Mouse (Mus musculus) Muller cell, postnatal 12 days (primary cell): ENCODE results near the gene Trim40.
A peak's percentile ranks its signal among the peaks of the same experiment; 100 is the strongest.
"Not testable (repeated sequence)": the region's sequence is repeated elsewhere in the genome, so short reads cannot be mapped to it uniquely, and the experiment has no call there.

Experiments used
- DNase-seq: peaks from one replicate; pipeline ENCODE4 v3.0.0-alpha.2; 2015; ENCODE audit errors: inconsistent ontology term

The Trim40 gene

GRCm38 (mm10) chr17:36893387-36893786 lies 3.5 kb upstream of the Trim40 start:
- DNase-seq, result no peak

GRCm38 (mm10) chr17:36892362-36892761 lies 2.4 kb upstream of the Trim40 start:
- peak; percentile 32 for DNase-seq

DNA sequence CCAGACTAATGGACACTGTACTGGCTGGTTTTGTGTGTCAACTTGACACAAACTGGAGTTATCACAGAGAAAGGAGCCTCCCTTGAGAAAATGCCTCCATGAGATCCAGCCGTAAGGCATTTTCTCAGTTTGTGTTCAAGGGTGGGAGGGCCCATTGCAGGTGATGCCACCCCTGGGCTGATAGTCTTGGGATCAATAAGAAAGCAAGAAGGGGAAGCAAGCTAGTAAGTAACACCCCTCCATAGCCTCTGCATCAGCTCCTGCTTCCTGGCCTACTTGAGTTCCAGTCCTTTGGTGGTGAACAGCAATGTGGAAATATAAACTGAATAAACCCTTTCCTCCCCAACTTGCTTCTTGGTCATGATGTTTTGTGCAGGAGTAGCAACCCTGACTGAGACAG lies 1.6 kb upstream of the Trim40 start:
- DNase-seq, result not testable (repeated sequence)

- DNase-seq, result no peak
Measured at GRCm38 (mm10) chr17:36885132-36885790, 4.7 kb downstream of the Trim40 start.

GRCm38 (mm10) chr17:36883350-36883749 lies 6.6 kb downstream of the Trim40 start:
- no peak for DNase-seq

DNA sequence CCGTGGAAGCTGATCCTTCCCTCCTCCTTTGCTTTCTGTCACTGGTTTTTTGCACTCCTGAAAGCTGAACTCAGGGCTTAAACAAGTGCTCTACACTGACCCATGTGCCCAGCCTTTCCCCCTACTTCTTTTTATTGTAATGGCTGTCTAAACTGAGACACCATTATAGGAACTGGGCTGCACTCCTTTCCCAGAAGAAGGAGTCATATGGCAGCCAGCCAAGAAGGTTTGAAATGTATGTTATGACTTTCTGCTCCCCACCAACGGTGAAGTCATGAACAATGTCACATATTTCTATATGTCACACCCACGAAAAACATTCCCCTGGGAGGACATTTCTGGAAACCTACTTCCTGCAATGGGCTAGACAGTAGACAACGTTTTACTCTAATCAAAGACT lies 15.3 kb downstream of the Trim40 start:
- DNase-seq, result no peak

- no peak for DNase-seq
Measured at GRCm38 (mm10) chr17:36869955-36870810, 19.7 kb downstream of the Trim40 start.

GRCm38 (mm10) chr17:36869284-36869954 lies 20.5 kb downstream of the Trim40 start, which contains the start of gene Trim10:
Trim10 (plus strand) TSS chr17:36869574.
- no peak for DNase-seq

DNA sequence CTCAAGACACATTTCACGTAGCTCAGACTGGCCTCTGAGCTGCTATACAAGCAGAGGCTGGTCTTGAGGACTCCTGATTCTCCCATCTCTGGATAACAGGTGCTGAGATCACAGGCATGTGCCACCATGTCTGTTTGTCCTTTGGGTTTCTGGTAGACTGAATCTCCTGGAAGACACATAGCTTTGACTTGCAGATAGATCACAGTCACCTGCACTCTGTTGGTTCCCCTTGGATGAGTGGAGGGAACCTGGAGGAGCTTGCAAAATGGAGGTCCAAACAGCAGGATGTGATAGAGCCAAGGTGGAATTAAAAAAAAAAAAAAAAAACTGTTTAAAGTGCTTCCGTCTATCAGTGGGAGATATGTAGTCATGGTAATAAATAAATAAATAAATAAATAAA lies 21.1 kb downstream of the Trim40 start:
- DNase-seq, result no peak

- peak; percentile 7 for DNase-seq
Measured at GRCm38 (mm10) chr17:36866719-36867527, 23.0 kb downstream of the Trim40 start, which contains the start of gene Trim15. Trim15 (minus strand) TSS chr17:36867210.

DNA sequence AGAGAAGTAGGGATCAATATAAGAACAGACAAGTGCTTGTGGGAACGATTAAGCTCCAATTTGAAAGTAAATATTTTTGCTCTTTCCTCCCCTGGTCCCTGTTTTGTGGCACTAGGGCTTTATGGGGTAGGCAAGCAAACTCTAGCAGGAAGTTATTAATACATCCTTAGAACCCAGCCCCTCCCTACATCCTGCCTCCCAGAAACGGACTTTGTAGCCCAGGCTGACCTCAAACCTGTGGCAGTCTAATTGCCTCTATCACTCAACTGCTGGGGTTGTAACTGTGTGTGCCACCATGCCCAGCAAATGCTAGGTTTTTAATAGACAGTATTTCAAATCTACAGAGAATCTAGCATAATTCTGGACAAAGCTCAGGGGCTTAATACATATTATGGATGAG lies 28.2 kb downstream of the Trim40 start:
- no peak for DNase-seq

DNA sequence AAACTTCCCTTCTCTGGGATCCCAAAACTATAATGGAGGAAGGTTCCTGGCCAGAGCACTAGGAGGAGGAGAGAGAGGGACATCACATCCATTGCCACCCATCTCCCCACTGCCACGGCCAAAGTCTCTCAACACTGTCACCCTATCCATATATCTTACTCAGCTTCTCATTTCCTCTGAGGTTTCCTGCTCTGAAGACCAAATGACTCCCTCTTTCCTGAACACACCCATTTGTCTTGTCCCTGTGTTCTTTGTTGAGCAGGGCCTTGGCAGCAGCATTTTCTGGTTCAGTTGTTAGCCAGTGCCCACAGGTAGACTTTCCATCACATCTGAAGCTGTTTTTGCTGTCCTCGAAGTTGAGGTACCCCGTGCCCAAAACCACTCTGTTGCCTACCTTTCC lies 31.7 kb downstream of the Trim40 start:
- no peak for DNase-seq

DNA sequence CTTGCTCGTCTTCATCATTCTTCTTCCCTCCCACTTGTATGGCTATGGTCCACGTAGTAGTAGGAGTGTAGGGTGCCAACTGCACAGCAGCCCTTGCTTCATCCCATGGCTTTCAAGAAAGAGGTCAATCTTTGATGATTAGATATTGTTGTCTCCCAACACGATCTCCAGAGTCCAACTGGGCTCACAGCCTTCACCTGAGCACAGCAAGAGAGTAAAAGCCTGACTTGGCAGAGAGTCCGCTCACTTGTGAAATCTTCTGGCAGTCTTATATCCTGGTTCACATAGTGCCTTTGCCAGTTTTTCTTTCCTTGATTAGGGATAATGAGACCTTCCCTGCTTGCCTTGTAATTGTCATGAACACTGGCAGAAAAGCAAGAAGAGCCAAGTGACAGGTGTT lies 33.7 kb downstream of the Trim40 start:
- DNase-seq, result no peak

DNA sequence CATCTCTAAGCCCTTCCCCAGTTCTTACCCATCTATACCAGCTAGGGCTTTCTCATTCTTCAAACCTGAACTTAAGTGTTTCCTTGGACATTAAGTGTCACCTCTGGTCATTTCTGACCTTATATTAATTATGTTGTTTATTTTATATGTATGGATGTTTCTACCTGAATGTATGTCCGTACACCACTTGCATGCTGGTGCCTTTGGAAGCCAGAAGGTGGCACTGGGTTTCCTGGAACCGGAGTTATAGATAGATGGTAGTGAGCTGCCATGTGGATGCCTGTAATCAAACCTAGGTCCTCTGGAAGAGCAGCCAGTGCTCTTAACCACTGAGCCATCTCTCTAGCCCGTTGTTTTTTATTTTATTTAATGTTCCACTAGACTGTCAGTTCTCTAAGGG lies 34.4 kb downstream of the Trim40 start:
- no peak for DNase-seq

DNA sequence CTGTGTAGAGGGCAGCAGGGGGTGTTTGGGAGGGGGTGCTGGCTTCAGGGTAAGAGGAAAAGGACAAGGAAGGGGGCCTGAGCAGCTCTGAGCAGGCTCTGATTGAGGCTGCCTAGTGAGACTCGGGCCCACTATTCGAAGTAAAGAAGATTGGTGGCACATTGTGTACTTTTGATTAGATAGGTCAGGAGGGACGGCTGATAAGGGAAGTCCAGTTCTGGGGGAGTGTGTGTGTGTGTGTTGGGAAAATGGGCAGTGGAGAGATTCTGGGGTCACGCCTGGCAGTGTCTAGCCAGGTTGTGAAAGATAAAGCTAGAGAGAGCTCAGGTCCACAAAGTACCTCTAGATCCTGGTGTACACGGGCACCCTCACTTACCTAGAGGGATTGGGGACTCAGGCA lies 38.3 kb downstream of the Trim40 start:
- DNase-seq, result no peak

- DNase-seq, result no peak
Measured at GRCm38 (mm10) chr17:36851200-36851599, 38.7 kb downstream of the Trim40 start.

- DNase-seq, result no peak
Measured at GRCm38 (mm10) chr17:36849992-36850391, 39.9 kb downstream of the Trim40 start.

DNA sequence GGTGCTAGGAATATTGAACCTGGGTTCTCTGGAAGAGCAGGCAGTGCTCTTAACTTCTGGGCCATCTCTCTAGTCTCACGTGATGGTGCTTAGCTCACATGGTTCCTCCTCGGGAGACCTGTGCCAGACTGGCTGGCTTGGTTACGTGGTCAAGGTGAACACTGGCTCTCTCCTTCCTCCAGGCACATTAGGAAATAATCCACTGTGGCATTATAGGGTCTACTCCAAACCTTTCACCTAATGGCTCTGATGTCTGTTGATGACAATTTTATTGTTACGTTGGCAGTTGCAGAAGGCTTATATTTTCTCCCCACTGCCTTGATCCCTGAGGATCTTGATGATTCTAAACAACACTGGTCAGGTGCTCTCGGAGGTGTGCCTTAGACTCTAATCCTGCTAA lies 41.0 kb downstream of the Trim40 start:
- no peak for DNase-seq

- no peak for DNase-seq
Measured at GRCm38 (mm10) chr17:36844725-36845124, 45.2 kb downstream of the Trim40 start.

DNA sequence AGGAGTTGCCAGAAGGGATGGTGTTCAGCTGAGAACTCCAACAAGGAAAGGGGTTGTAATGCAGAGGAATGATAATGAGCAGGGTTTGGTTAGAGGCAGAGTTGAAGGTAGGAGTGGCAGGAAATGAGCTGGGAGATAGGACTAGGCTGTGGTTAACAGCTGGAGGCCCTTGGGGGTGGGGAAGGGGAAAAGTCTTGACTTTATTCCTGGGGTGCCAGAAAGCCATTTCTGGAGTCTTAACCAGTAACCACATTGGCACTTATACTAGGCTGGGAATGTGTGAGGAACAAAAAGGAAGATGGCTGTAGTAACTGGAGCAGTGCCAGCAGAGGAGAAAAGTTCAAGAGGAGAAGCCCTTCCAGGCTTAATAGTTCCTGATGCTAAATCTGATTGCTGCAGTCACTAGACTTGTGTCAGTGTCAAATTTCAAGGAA lies 45.6 kb downstream of the Trim40 start:
- peak; percentile 51 for DNase-seq

DNA sequence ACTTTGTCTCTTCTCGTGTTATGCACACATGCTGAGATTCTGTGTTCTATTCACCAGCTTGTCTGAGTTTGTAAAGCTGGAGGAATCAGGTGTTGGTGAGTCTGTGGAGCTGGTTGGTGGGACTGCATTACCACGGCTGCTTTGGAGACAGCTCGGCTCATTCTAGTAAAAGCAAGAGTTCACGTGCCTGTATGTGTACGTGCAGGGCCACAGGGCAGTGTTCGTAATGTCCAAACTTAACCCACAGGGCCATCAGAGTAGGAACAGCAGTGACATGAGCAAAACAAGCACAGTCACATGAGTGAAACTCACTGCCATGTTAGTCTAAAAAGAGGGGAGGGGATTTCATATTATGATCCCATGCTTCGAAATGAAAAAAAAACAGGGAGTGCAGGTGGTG lies 46.2 kb downstream of the Trim40 start:
- no peak for DNase-seq
